ENCODE assay signal across 22 mouse cellular contexts in genomic region chr1:152506726-152507125, GRCm38 (mm10).
DNase-seq lines count a peak whose midpoint lies in the region; ATAC-seq and TF ChIP-seq lines count a peak whose summit lies in the region.
"Had no signal": no experiment of that assay in that cellular context is flagged by ENCODE, and none has a peak within 500 bp of the region (broad histone marks: within the 10 kb centered on the region; RNA-seq: fewer than 3 reads in every experiment).

No protein-coding gene starts in this region.

- WGBS in intestine, embryonic 15.5 days, result 93% methylated on average over 7 of the region's 7 CpGs

- no peak overlapping the region for H3K4me2 ChIP-seq in intestine, embryonic 15.5 days (replicated peaks)
- H3K4me2 ChIP-seq: embryonic facial prominence, embryonic 13.5 days; embryonic facial prominence, embryonic 15.5 days; forebrain, embryonic 12.5 days had no signal

- no peak for ATAC-seq in intestine, embryonic 15.5 days
- ATAC-seq: forebrain, embryonic 14.5 days had no signal

- H3K9me3 ChIP-seq in intestine, embryonic 15.5 days, result no peaks in the 10 kb centered on the region
- H3K9me3 ChIP-seq: embryonic facial prominence, embryonic 13.5 days; embryonic facial prominence, embryonic 15.5 days; forebrain, embryonic 10.5 days; forebrain, embryonic 12.5 days had no signal

- H3K27ac ChIP-seq in gastrocnemius, adult 2 months, result peak overlapping the region; percentile 72
- no peak overlapping the region for H3K27ac ChIP-seq in intestine, embryonic 15.5 days
- H3K27ac ChIP-seq: embryonic facial prominence, embryonic 13.5 days; embryonic facial prominence, embryonic 15.5 days; forebrain, embryonic 10.5 days; forebrain, embryonic 12.5 days had no signal

- H3K4me1 ChIP-seq in intestine, embryonic 15.5 days (replicated peaks), result no peaks in the 10 kb centered on the region
- H3K4me1 ChIP-seq: embryonic facial prominence, embryonic 13.5 days; embryonic facial prominence, embryonic 15.5 days; forebrain, embryonic 10.5 days; forebrain, embryonic 12.5 days had no signal

- H3K9ac ChIP-seq in intestine, embryonic 15.5 days, result no peak overlapping the region
- H3K9ac ChIP-seq: embryonic facial prominence, embryonic 13.5 days; embryonic facial prominence, embryonic 15.5 days; forebrain, embryonic 12.5 days had no signal

- intact Hi-C loops in gastrocnemius, adult 2 months (cut with DNase I), result no loop called here

- no peak for DNase-seq in gastrocnemius, adult 2 months
- no peak for DNase-seq in gastrocnemius, postnatal 10 days
- DNase-seq in gastrocnemius, postnatal 25 days, result peak; percentile 52
- no peak for DNase-seq in gastrocnemius, postnatal 4 days (ENCODE audit: low spot score in 2 of 2)
- DNase-seq in skeletal muscle tissue, adult 2 months (ENCODE audit: low read depth, low spot score), result peak; percentile 66
- DNase-seq: adrenal gland, adult 2 months; adrenal gland, postnatal 10 days; adrenal gland, postnatal 25 days; cerebellum, adult 11 months; cerebellum, adult 18-20 months; cerebellum, adult 8-10 months; cerebellum, adult 9-11 months; cerebellum, postnatal 14 days; cerebellum, postnatal 36 days; embryo, embryonic 11 days had no signal

- no peaks in the 10 kb centered on the region for H3K36me3 ChIP-seq in intestine, embryonic 15.5 days
- H3K36me3 ChIP-seq: embryonic facial prominence, embryonic 13.5 days; embryonic facial prominence, embryonic 15.5 days; forebrain, embryonic 10.5 days; forebrain, embryonic 12.5 days had no signal

- no peak for TF ChIP-seq CTCF in gastrocnemius, adult 2 months (IDR thresholded peaks at IDR 0.05)

- no peak overlapping the region for H3K4me3 ChIP-seq in gastrocnemius, adult 2 months
- no peak overlapping the region for H3K4me3 ChIP-seq in intestine, embryonic 15.5 days (replicated peaks)
- H3K4me3 ChIP-seq: embryonic facial prominence, embryonic 13.5 days; embryonic facial prominence, embryonic 15.5 days; erythroblast, embryonic 14.5 days; forebrain, embryonic 10.5 days; forebrain, embryonic 12.5 days had no signal

- H3K27me3 ChIP-seq in intestine, embryonic 15.5 days (replicated peaks), result no peaks in the 10 kb centered on the region
- H3K27me3 ChIP-seq: embryonic facial prominence, embryonic 13.5 days; embryonic facial prominence, embryonic 15.5 days; forebrain, embryonic 12.5 days had no signal

Comparison
In these comparisons a context has a peak if more than half of its experiments do, and no peak if none do; other contexts are left out.
1. DNase-seq: peak in gastrocnemius, postnatal 25 days (single experiment) and skeletal muscle tissue, adult 2 months (single experiment); none in gastrocnemius, adult 2 months (single experiment), gastrocnemius, postnatal 10 days (single experiment) and gastrocnemius, postnatal 4 days (0 of 2).